Mouse (Mus musculus): ENCODE data around the gene Gstm5.

DNA sequence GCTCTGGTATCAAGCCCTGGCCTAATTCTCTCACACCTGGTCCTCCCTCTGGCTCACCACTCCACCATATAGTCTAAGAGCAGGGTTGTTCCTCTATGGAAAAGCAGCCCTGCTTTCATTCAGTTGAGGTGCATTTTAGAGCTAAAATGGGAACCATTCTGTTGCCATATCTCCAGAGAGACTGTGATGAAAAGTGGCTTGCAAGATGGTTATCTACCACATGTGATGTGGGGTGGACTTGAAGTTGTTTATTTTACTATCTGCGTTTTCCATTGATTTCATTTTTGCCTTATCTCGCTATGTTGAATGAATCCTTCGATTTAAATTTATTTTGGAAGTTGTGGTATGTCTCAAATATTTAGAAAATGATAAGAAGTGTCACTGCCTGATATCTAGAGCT lies 48.8 kb upstream of the Gstm5 start:
- TF ChIP-seq HCFC1 (IDR thresholded peaks at IDR 0.05; ENCODE audit: borderline replicate concordance, insufficient read depth, low read length) (no peak), CHD2 (IDR thresholded peaks at IDR 0.05; ENCODE audit: low read depth, low read length) (no peak), MAFK (IDR thresholded peaks at IDR 0.05; ENCODE audit: insufficient read depth, low read depth, low read length) (no peak)

Measured in ES-E14 (cell line).